Mouse (Mus musculus): Measurements from ENCODE around the gene Npw. TPM values are rescaled to one million over a fixed set of nuclear protein-coding genes. Genes with fewer than 3 reads are reported as not detected.

The Npw gene
- polyA plus RNA-seq, 1 experiment from 2014 or later: not detected

- no peak overlapping the region for H3K4me2 ChIP-seq (replicated peaks)
- no peak overlapping the region for H3K9ac ChIP-seq
- H3K4me1 ChIP-seq: no peaks in the 10 kb centered on the region
- H3K36me3 ChIP-seq: peaks cover 75% of the 10 kb centered on the region
- no peak overlapping the region for H3K27ac ChIP-seq
- 97% methylated on average over 4 of the region's 4 CpGs for WGBS
- no peak for ATAC-seq (ENCODE audit: low FRiP score, low read depth)
- H3K9me3 ChIP-seq: no peaks in the 10 kb centered on the region
- no peaks in the 10 kb centered on the region for H3K27me3 ChIP-seq (replicated peaks)
- no peak overlapping the region for H3K4me3 ChIP-seq
These were observed 49.9 kb downstream of the Npw start for GRCm38 (mm10) chr17:24608370-24608769.

Other genes starting within 250 kb of the Npw start
- gene Rnps1, start 243.9 kb downstream of the Npw start, polyA plus RNA-seq (2016; fragmentation: Nextera tagmentation; extraction: Ambion mirVana): 333 and 341 TPM in 2 replicates
- gene Eci1, start 231.8 kb downstream of the Npw start, polyA plus RNA-seq (2016; fragmentation: Nextera tagmentation; extraction: Ambion mirVana): 58.0 and 67.9 TPM in 2 replicates
- 3.4 and 4.4 TPM in 2 replicates for gene Dnase1l2, start 215.4 kb downstream of the Npw start, polyA plus RNA-seq (2016; fragmentation: Nextera tagmentation; extraction: Ambion mirVana)
- gene E4f1, start 188.1 kb downstream of the Npw start, polyA plus RNA-seq (2016; fragmentation: Nextera tagmentation; extraction: Ambion mirVana): 37.9 and 38.5 TPM in 2 replicates
- 58.6 and 62.7 TPM in 2 replicates for gene Pgp, start 188.1 kb downstream of the Npw start, polyA plus RNA-seq (2016; fragmentation: Nextera tagmentation; extraction: Ambion mirVana)
- gene Bricd5, start 184.6 kb downstream of the Npw start, polyA plus RNA-seq (2016; fragmentation: Nextera tagmentation; extraction: Ambion mirVana): 0.28 TPM in 2 replicates
- 33.8 and 34.9 TPM in 2 replicates for gene Mlst8, start 179.4 kb downstream of the Npw start, polyA plus RNA-seq (2016; fragmentation: Nextera tagmentation; extraction: Ambion mirVana)
- 23.2 and 25.4 TPM in 2 replicates for gene Caskin1, start 169.9 kb downstream of the Npw start, polyA plus RNA-seq (2016; fragmentation: Nextera tagmentation; extraction: Ambion mirVana)
- gene Traf7, start 130.5 kb downstream of the Npw start, polyA plus RNA-seq (2016; fragmentation: Nextera tagmentation; extraction: Ambion mirVana): 83.4 and 84.0 TPM in 2 replicates
- 1.6 and 2.2 TPM in 2 replicates for gene Rab26, start 124.2 kb downstream of the Npw start, polyA plus RNA-seq (2016; fragmentation: Nextera tagmentation; extraction: Ambion mirVana)
- 23.0 and 26.5 TPM in 2 replicates for gene Pkd1, start 108.6 kb downstream of the Npw start, polyA plus RNA-seq (2016; fragmentation: Nextera tagmentation; extraction: Ambion mirVana)
- 66.5 and 75.0 TPM in 2 replicates for gene Tsc2, start 25.8 kb downstream of the Npw start, polyA plus RNA-seq (2016; fragmentation: Nextera tagmentation; extraction: Ambion mirVana)
- 10.5 and 12.4 TPM in 2 replicates for gene Nthl1, start 25.8 kb downstream of the Npw start, polyA plus RNA-seq (2016; fragmentation: Nextera tagmentation; extraction: Ambion mirVana)
- 36.9 and 37.7 TPM in 2 replicates for gene Slc9a3r2, start 8.1 kb downstream of the Npw start, polyA plus RNA-seq (2016; fragmentation: Nextera tagmentation; extraction: Ambion mirVana)
- 24.1 and 27.2 TPM in 2 replicates for gene Zfp598, start 11.2 kb upstream of the Npw start, polyA plus RNA-seq (2016; fragmentation: Nextera tagmentation; extraction: Ambion mirVana)
- gene Syngr3, start 31.5 kb upstream of the Npw start, polyA plus RNA-seq (2016; fragmentation: Nextera tagmentation; extraction: Ambion mirVana): 42.3 and 43.3 TPM in 2 replicates
- 40.2 and 41.9 TPM in 2 replicates for gene Gfer, start 37.7 kb upstream of the Npw start, polyA plus RNA-seq (2016; fragmentation: Nextera tagmentation; extraction: Ambion mirVana)
- 2.4 and 3.0 TPM in 2 replicates for gene Noxo1, start 37.8 kb upstream of the Npw start, polyA plus RNA-seq (2016; fragmentation: Nextera tagmentation; extraction: Ambion mirVana)
- gene Tbl3, start 49.2 kb upstream of the Npw start, polyA plus RNA-seq (2016; fragmentation: Nextera tagmentation; extraction: Ambion mirVana): 91.5 and 95.3 TPM in 2 replicates
- not detected in 2 replicates for gene Rnf151, start 59.6 kb upstream of the Npw start, polyA plus RNA-seq (2016; fragmentation: Nextera tagmentation; extraction: Ambion mirVana)
- 826 and 871 TPM in 2 replicates for gene Rps2, start 59.7 kb upstream of the Npw start, polyA plus RNA-seq (2016; fragmentation: Nextera tagmentation; extraction: Ambion mirVana)
- gene Ndufb10, start 66.0 kb upstream of the Npw start, polyA plus RNA-seq (2016; fragmentation: Nextera tagmentation; extraction: Ambion mirVana): 230 and 240 TPM in 2 replicates
- gene Rpl3l, start 69.4 kb upstream of the Npw start, polyA plus RNA-seq (2016; fragmentation: Nextera tagmentation; extraction: Ambion mirVana): not detected in 2 replicates
- gene Msrb1, start 78.2 kb upstream of the Npw start, polyA plus RNA-seq (2016; fragmentation: Nextera tagmentation; extraction: Ambion mirVana): 23.3 and 24.8 TPM in 2 replicates
- 0.62 and 0.69 TPM in 2 replicates for gene Hs3st6, start 94.5 kb upstream of the Npw start, polyA plus RNA-seq (2016; fragmentation: Nextera tagmentation; extraction: Ambion mirVana)
- not detected in 2 replicates for gene Meiob, start 145.8 kb upstream of the Npw start, polyA plus RNA-seq (2016; fragmentation: Nextera tagmentation; extraction: Ambion mirVana)
- 37.5 and 40.0 TPM in 2 replicates for gene Hagh, start 181.7 kb upstream of the Npw start, polyA plus RNA-seq (2016; fragmentation: Nextera tagmentation; extraction: Ambion mirVana)
- 18.2 and 18.7 TPM in 2 replicates for gene Fahd1, start 191.9 kb upstream of the Npw start, polyA plus RNA-seq (2016; fragmentation: Nextera tagmentation; extraction: Ambion mirVana)
- gene Igfals, start 207.5 kb upstream of the Npw start, polyA plus RNA-seq (2016; fragmentation: Nextera tagmentation; extraction: Ambion mirVana): 0.28 and 0.32 TPM in 2 replicates
- 75.4 and 75.9 TPM in 2 replicates for gene Nubp2, start 227.9 kb upstream of the Npw start, polyA plus RNA-seq (2016; fragmentation: Nextera tagmentation; extraction: Ambion mirVana)
- gene Spsb3, start 228.2 kb upstream of the Npw start, polyA plus RNA-seq (2016; fragmentation: Nextera tagmentation; extraction: Ambion mirVana): 53.1 and 57.7 TPM in 2 replicates
- gene Eme2, start 236.6 kb upstream of the Npw start, polyA plus RNA-seq (2016; fragmentation: Nextera tagmentation; extraction: Ambion mirVana): 41.6 and 44.5 TPM in 2 replicates
- gene Mrps34, start 236.7 kb upstream of the Npw start, polyA plus RNA-seq (2016; fragmentation: Nextera tagmentation; extraction: Ambion mirVana): 89.9 and 98.4 TPM in 2 replicates
- 49.7 and 55.1 TPM in 2 replicates for gene Nme3, start 238.0 kb upstream of the Npw start, polyA plus RNA-seq (2016; fragmentation: Nextera tagmentation; extraction: Ambion mirVana)

Data from neural tube, embryonic 12.5 days (tissue).